Mouse (Mus musculus) lung, postnatal 0 days (tissue): ENCODE results near the gene Msantd1.

Source experiments
- CTCF ChIP-seq: IDR thresholded peaks from 2 replicates; pipeline ENCODE4 v1.5.1; 2016; ENCODE audit warnings: antibody characterized with exemption, mild to moderate bottlenecking
- EP300 ChIP-seq: IDR thresholded peaks from 2 replicates; pipeline ENCODE4 v1.6.1; 2016; ENCODE audit warnings: antibody characterized with exemption, mild to moderate bottlenecking, control low read depth

DNA sequence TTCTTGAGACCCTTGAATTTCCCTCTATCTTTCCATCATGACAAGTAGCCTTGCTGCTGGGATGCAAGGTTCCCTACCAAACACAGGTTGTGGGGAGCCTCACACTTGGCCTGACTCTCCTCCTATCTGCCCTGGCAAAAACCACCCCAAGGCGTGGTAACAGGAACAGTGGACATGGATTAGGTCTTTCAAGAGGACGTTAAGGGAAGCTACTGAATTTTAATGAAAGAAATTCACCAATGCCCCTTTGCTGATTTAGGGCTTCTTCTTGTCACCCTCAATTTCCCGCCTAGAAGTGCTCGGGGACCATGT, 2.6 kb downstream of the Msantd1 start:
- TF ChIP-seq CTCF (no peak), EP300 (no peak)
